Mouse (Mus musculus): ENCODE measurements at regions not wholly inside any gene's neighbourhood (a gene's known extent, or its start where the extent isn't known, plus 50 kb on each side); places are given as distances from the start of the nearest gene placed in this dataset.

- no peak for DNase-seq (ENCODE audit: low spot score)
Measured at GRCm38 (mm10) chr10:92333869-92334268, 388.4 kb downstream of the Nedd1 start.

GRCm38 (mm10) chr10:92333042-92333774 lies 389.0 kb downstream of the Nedd1 start:
- peak; percentile 8 for DNase-seq (ENCODE audit: low spot score)

GRCm38 (mm10) chr10:92330150-92330549 lies 392.1 kb downstream of the Nedd1 start:
- DNase-seq (ENCODE audit: low spot score) = no peak

GRCm38 (mm10) chr10:92329661-92330060 lies 392.6 kb downstream of the Nedd1 start:
- no peak for DNase-seq (ENCODE audit: low spot score)

GRCm38 (mm10) chr10:92325284-92325989 lies 396.8 kb downstream of the Nedd1 start:
- no peak for DNase-seq (ENCODE audit: low spot score)

- no peak for DNase-seq (ENCODE audit: low spot score)
Measured at GRCm38 (mm10) chr10:92314606-92315005, 407.6 kb downstream of the Nedd1 start.

- DNase-seq (ENCODE audit: low spot score) = no peak
Measured at GRCm38 (mm10) chr10:92312278-92312677, 409.9 kb downstream of the Nedd1 start.

- DNase-seq (ENCODE audit: low spot score) = no peak
Measured at GRCm38 (mm10) chr10:92308643-92309042, 413.6 kb downstream of the Nedd1 start.

- DNase-seq (ENCODE audit: low spot score) = peak; percentile 16
Measured at GRCm38 (mm10) chr10:92307861-92308260, 414.4 kb downstream of the Nedd1 start.

- DNase-seq (ENCODE audit: low spot score) = no peak
Measured at GRCm38 (mm10) chr10:92298693-92299092, 423.5 kb downstream of the Nedd1 start.

- no peak for DNase-seq (ENCODE audit: low spot score)
Measured at GRCm38 (mm10) chr10:92296837-92297236, 425.4 kb downstream of the Nedd1 start.

- no peak for DNase-seq (ENCODE audit: low spot score)
Measured at GRCm38 (mm10) chr10:92296303-92296702, 425.9 kb downstream of the Nedd1 start.

GRCm38 (mm10) chr10:92293261-92293660 lies 429.0 kb downstream of the Nedd1 start:
- no peak for DNase-seq (ENCODE audit: low spot score)

GRCm38 (mm10) chr10:92289230-92289629 lies 433.0 kb downstream of the Nedd1 start:
- no peak for DNase-seq (ENCODE audit: low spot score)

GRCm38 (mm10) chr10:92284231-92284630 lies 438.0 kb downstream of the Nedd1 start:
- no peak for DNase-seq (ENCODE audit: low spot score)

- no peak for DNase-seq (ENCODE audit: low spot score)
Measured at GRCm38 (mm10) chr10:92277981-92278380, 444.2 kb downstream of the Nedd1 start.

- no peak for DNase-seq (ENCODE audit: low spot score)
Measured at GRCm38 (mm10) chr10:92257815-92258214, 464.4 kb downstream of the Nedd1 start.

GRCm38 (mm10) chr10:92248648-92249047 lies 473.6 kb downstream of the Nedd1 start:
- peak; percentile 14 for DNase-seq (ENCODE audit: low spot score)

GRCm38 (mm10) chr10:92247449-92247805 lies 474.8 kb downstream of the Nedd1 start:
- no peak for DNase-seq (ENCODE audit: low spot score)

- no peak for DNase-seq (ENCODE audit: low spot score)
Measured at GRCm38 (mm10) chr10:92246785-92247448, 475.3 kb downstream of the Nedd1 start.

- DNase-seq (ENCODE audit: low spot score) = peak; percentile 15
Measured at GRCm38 (mm10) chr10:92242714-92243440, 479.3 kb downstream of the Nedd1 start.

- no peak for DNase-seq (ENCODE audit: low spot score)
Measured at GRCm38 (mm10) chr10:92237881-92238280, 484.3 kb downstream of the Nedd1 start.

Measured in layer of hippocampus, adult 11-12 months (tissue).